Mouse (Mus musculus): ENCODE measurements around the gene Cfhr2. TPM values are rescaled to one million over a fixed set of nuclear protein-coding genes. Genes with fewer than 3 reads are reported as not detected.
"Not testable (repeated sequence)": the region's sequence is repeated elsewhere in the genome, so short reads cannot be mapped to it uniquely, and the experiment has no call there.

The Cfhr2 gene
- not detected in 2 replicates for total RNA-seq (2015)
- not detected in 2 replicates for total RNA-seq (2017)

DNA sequence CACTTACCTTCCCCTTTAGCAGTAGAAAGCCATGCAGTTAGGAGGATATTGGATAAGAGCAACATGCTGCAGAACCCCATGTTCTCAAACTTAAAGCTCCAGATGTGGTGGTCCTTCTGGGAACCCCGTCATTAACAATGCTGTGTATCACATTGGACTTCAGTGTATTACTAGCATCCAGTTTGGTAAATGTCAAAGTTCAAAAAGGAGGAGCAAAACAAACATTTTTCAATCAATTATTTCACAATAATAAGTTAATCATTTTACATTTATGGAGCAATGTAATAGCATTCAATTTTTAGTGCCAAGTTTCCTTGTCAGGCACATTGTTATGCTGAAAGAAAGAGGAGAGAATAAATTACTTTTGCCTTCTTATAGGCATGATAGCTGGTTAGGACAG, at the start of gene Cfhr2:
Cfhr2 (minus strand) TSS at position 155 of the 400 bp plus-strand sequence.
- ATAC-seq (ENCODE audit: poor library complexity, severe bottlenecking): no peak

DNA sequence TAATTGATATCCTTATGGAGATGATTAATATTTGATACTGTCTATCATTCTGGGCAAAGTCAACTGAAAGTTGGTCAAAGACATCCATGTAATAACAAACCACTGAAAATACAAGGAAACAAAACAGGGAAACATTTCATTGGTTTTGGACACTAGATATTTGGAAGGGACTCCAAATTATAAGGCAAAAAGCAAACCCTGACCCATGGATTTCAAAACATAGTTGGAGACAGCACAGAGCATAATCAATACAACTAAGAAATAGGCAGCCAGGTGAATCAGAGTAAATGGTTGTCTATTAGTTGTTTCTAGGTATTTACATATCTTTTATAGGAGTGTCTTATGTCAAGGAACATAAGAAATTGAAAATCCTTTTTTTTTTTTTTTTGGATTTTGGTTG, 5.2 kb upstream of the Cfhr2 start:
- no peak for ATAC-seq (ENCODE audit: poor library complexity, severe bottlenecking)

DNA sequence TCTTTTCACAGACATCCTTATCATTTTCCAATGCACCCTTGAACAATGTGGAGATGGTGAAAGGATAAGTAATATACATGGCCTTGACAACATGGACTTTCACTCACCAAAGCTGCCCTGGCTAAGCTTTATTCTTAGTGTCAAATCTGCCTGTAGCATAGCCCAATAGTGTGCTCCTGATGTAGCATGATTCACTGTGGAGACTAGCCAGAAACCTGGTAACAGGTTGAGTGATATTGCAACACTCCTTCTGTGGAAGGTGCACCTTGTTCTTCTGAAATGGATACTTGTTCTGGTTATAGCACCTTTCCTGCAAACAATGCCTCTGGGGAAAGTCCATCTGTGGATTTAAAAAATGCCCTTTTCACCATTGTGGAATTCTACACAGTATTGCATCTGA, 1.7 kb upstream of the Cfhr2 start:
- ATAC-seq (ENCODE audit: poor library complexity, severe bottlenecking): no peak

DNA sequence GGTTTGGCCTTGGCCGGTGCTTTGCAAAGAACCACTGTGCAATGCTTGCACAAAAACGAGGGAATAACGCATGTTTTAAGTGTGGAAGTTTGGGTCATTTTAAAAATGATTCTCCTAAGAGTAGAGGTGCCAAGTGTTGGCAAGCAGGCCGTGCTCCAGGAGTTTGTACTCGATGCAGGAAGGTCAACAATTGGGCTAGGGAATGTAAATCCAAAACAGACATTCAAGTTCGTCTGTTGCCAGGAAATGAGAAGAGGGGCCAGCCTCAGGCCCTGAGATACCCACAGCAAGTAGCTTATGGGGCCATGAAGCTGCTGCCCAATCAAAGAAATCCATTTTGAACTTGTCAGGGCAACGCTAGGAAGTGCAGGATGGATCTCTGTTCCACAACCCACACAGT, 18.8 kb downstream of the Cfhr2 start:
- no peak for ATAC-seq (ENCODE audit: poor library complexity, severe bottlenecking)

DNA sequence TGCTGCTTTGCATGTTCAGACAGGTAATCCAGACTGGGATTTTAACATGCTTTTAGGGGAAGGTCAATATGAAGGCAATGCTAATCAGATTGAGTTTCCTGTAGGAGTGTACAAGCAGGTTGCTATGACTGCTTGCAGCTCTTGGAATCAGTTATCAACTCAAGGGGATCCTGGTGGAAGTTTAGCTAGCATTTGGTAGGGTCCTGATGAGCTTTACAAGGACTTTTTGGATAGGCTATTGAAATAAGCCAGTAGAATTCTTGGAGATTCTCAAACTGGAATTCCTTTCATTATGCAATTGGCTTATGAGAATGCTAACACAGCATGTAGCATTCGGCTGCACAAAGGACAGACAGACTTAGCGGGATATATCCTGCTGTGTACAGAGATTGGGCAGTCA, 19.2 kb downstream of the Cfhr2 start:
- ATAC-seq (ENCODE audit: poor library complexity, severe bottlenecking): no peak

DNA sequence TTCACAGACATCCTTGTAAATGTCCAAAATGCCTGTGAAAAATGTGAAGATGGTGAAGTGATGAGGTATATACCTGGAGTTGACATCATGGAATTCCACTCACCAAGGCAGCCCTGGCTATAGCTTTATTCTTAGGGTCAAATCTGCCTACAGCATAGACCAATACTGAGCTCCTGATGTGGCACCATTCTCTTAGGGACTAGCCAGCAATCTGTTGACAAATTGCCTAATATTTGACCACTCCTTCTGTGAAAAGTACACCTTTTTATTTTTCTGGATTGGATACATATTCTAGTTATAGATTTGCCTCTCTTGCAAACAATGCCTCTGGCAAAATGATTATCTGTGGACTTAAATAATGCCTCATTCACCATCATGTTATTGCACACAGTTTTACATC, 49.9 kb downstream of the Cfhr2 start:
- no peak for ATAC-seq (ENCODE audit: poor library complexity, severe bottlenecking)

DNA sequence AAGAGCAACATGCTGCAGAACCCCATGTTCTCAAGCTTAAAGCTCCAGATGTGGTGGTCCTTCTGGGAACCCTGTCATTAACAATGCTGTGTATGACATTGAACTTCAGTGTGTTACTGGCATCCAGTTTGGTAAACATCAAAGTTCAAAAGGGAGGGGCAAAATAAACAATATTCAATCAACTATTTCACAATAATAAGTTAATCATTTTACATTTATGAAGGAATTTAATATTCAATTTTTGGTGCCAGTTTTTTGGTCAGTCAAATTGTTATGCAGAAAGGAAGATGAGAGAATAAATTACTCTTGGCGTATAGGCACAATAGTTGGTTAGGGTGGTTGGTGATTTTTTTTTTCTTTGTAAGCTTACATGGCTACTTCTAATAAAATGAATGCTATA, 77.4 kb downstream of the Cfhr2 start, which contains the start of gene Gm4788:
Gm4788 (minus strand) TSS at position 101 of the 400 bp plus-strand sequence.
- ATAC-seq (ENCODE audit: poor library complexity, severe bottlenecking): no peak

DNA sequence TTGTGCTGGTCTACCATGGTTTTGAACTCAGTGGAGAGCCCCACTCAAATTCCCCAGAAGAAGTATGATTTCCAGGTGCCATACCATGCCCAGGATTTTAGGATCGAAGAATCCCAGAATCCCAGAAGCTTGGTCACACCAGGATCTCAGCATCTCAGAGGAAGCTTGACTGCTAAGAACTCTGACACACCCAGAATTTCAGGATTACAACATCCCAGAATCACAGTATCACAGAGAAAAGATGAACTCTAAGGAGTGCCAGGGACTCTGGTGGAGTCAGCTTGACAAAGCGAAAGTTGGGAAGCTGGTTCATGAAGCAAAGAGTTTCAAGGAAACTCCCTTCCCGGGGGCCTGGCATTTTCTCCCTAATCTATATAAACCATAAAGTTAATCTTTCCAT, 88.6 kb downstream of the Cfhr2 start:
- ATAC-seq (ENCODE audit: poor library complexity, severe bottlenecking): not testable (repeated sequence)

Other genes starting within 250 kb of the Cfhr2 start
- not detected in 2 replicates for gene Gm4788, start 77.5 kb downstream of the Cfhr2 start, total RNA-seq (2015)
- not detected in 2 replicates for gene Gm4788, start 77.5 kb downstream of the Cfhr2 start, total RNA-seq (2017)

Data from megakaryocyte, adult 5-6 weeks (primary cell).